Mouse (Mus musculus): ENCODE measurements around the gene Dpysl4. TPM values are rescaled to one million over a fixed set of nuclear protein-coding genes. Genes with fewer than 3 reads are reported as not detected.
A peak's percentile ranks its signal among the peaks of the same experiment; 100 is the strongest.

The Dpysl4 gene
- total RNA-seq, 2 experiments from 2014 or later: 5.0 to 6.4 TPM

- intact Hi-C loops (cut with DNase I): no loop called here
- no peak for DNase-seq
Measured at GRCm38 (mm10) chr7:139095282-139095681, 9.5 kb downstream of the Dpysl4 start.

GRCm38 (mm10) chr7:139096399-139096798 lies 10.6 kb downstream of the Dpysl4 start:
- no peak for DNase-seq
- intact Hi-C loops (cut with DNase I): no loop called here

- intact Hi-C loops (cut with DNase I): no loop called here
- DNase-seq: no peak
Measured at GRCm38 (mm10) chr7:139100531-139101095, 14.8 kb downstream of the Dpysl4 start.

- intact Hi-C loops (cut with DNase I): no loop called here
Measured at GRCm38 (mm10) chr7:139101286-139101804, 15.5 kb downstream of the Dpysl4 start.

GRCm38 (mm10) chr7:139101826-139102225 lies 16.0 kb downstream of the Dpysl4 start:
- intact Hi-C loops (cut with DNase I): no loop called here

More at GRCm38 (mm10) chr7:139101286-139101804, 15.5 kb downstream of the Dpysl4 start:
- no peak for DNase-seq

GRCm38 (mm10) chr7:139103960-139104381 lies 18.2 kb downstream of the Dpysl4 start:
- no peak for DNase-seq
- intact Hi-C loops (cut with DNase I): no loop called here

More at GRCm38 (mm10) chr7:139101826-139102225, 16.0 kb downstream of the Dpysl4 start:
- DNase-seq: no peak

- intact Hi-C loops (cut with DNase I): no loop called here
- no peak for DNase-seq
Measured at GRCm38 (mm10) chr7:139105076-139105475, 19.3 kb downstream of the Dpysl4 start.

- no peak for DNase-seq
- intact Hi-C loops (cut with DNase I): no loop called here
Measured at GRCm38 (mm10) chr7:139105705-139106104, 19.9 kb downstream of the Dpysl4 start.

GRCm38 (mm10) chr7:139107908-139108650 lies 22.3 kb downstream of the Dpysl4 start:
- DNase-seq: no peak
- intact Hi-C loops (cut with DNase I): no loop called here

- intact Hi-C loops (cut with DNase I): no loop called here
- peak; percentile 84 to 92 for DNase-seq
Measured at GRCm38 (mm10) chr7:139119152-139119774, 33.5 kb downstream of the Dpysl4 start.

GRCm38 (mm10) chr7:139119775-139120153 lies 34.0 kb downstream of the Dpysl4 start:
- DNase-seq: no peak
- intact Hi-C loops (cut with DNase I): loop anchor here (5.0 to 10.0 kb wide), 2 partner anchors 178 to 355 kb away; no protein-coding TSS in a partner anchor

GRCm38 (mm10) chr7:139125881-139126280 lies 40.1 kb downstream of the Dpysl4 start:
- no peak for DNase-seq
- intact Hi-C loops (cut with DNase I): loop anchor here (10.0 kb wide), 1 partner anchor 349 kb away; no protein-coding TSS in a partner anchor

- no peak for DNase-seq
- intact Hi-C loops (cut with DNase I): loop anchor here (10.0 kb wide), 1 partner anchor 348 kb away; no protein-coding TSS in a partner anchor
Measured at GRCm38 (mm10) chr7:139126549-139126948, 40.7 kb downstream of the Dpysl4 start.

GRCm38 (mm10) chr7:139128994-139129393 lies 43.2 kb downstream of the Dpysl4 start:
- intact Hi-C loops (cut with DNase I): loop anchor here (2.0 to 10.0 kb wide), 2 partner anchors 70 to 346 kb away; no protein-coding TSS in a partner anchor
- DNase-seq: no peak

GRCm38 (mm10) chr7:139130361-139130760 lies 44.6 kb downstream of the Dpysl4 start:
- intact Hi-C loops (cut with DNase I): no loop called here
- no peak for DNase-seq

- intact Hi-C loops (cut with DNase I): no loop called here
- DNase-seq: no peak
Measured at GRCm38 (mm10) chr7:139131538-139131937, 45.7 kb downstream of the Dpysl4 start.

- intact Hi-C loops (cut with DNase I): no loop called here
- peak; percentile 41 to 58 for DNase-seq
Measured at GRCm38 (mm10) chr7:139133446-139133845, 47.6 kb downstream of the Dpysl4 start.

GRCm38 (mm10) chr7:139135236-139135635 lies 49.4 kb downstream of the Dpysl4 start:
- intact Hi-C loops (cut with DNase I): no loop called here
- DNase-seq: peak; percentile 7 to 28

GRCm38 (mm10) chr7:139136906-139137491 lies 51.2 kb downstream of the Dpysl4 start:
- DNase-seq: no peak
- intact Hi-C loops (cut with DNase I): no loop called here

GRCm38 (mm10) chr7:139139921-139140461 lies 54.2 kb downstream of the Dpysl4 start:
- DNase-seq: no peak
- intact Hi-C loops (cut with DNase I): no loop called here

Data from heart, postnatal 36 days (tissue).